Mouse (Mus musculus): ENCODE measurements around the gene Oxct2b. TPM values are rescaled to one million over a fixed set of nuclear protein-coding genes. Genes with fewer than 3 reads are reported as not detected.
"Not testable (repeated sequence)": the region's sequence is repeated elsewhere in the genome, so short reads cannot be mapped to it uniquely, and the experiment has no call there.

Gene Oxct2b
- polyA plus RNA-seq, 1 experiment: 0.11 TPM

- no peak for TF ChIP-seq CTCF (IDR thresholded peaks at IDR 0.05; ENCODE audit: borderline replicate concordance, insufficient read depth, low read depth, low read length)
- TF ChIP-seq POLR2A (IDR thresholded peaks at IDR 0.05; ENCODE audit: borderline replicate concordance, insufficient read depth, low read length): no peak
- H3K4me3 ChIP-seq (replicated peaks; ENCODE audit: insufficient read depth, low read depth, low read length): no peak overlapping the region
- H3K4me1 ChIP-seq (ENCODE audit: control insufficient read depth, insufficient read depth, low read length): no peaks in the 10 kb centered on the region
- DNase-seq: no peak
- no peaks in the 10 kb centered on the region; the same call in 1 of the 2 replicates for H3K27me3 ChIP-seq (ENCODE audit: control insufficient read depth, insufficient read depth, low read length)
- 25% methylated on average over 24 of the region's 24 CpGs for WGBS
- no peak overlapping the region for H3K27ac ChIP-seq (ENCODE audit: insufficient read depth, low read length)
Measured at GRCm38 (mm10) chr4:123105451-123105790, 10.6 kb upstream of the Oxct2b start.

- H3K27ac ChIP-seq (ENCODE audit: insufficient read depth, low read length); H3K27me3 ChIP-seq (ENCODE audit: control insufficient read depth, insufficient read depth, low read length); H3K4me3 ChIP-seq (replicated peaks; ENCODE audit: insufficient read depth, low read depth, low read length); H3K4me1 ChIP-seq (ENCODE audit: control insufficient read depth, insufficient read depth, low read length); DNase-seq: not testable (repeated sequence)
- WGBS: 88% methylated on average over 7 of the region's 7 CpGs
Measured at GRCm38 (mm10) chr4:123105929-123106328, 10.1 kb upstream of the Oxct2b start.

DNA sequence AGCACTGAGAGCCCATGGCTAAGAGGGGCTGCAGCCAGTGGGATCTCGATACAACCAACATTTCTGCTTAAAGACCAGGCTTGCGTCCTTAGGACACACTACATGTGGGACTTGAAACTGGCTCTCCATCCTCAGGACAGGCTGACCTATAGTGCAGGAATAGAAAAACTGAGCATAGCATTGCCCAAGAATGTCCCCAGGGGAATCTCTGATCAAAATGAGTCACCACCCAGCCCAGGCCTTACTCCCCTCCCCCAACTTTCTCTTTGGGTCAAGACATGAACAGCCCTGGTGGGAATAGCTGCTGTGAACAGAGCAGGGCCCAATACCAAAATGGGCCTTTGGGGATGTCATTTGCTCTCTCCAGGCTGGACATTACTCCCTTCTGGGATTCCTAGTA is 9.2 kb upstream of the Oxct2b start:
- Histone ChIP-seq H3K4me1 (ENCODE audit: control insufficient read depth, insufficient read depth, low read length) (no peaks in the 10 kb centered on the region), H3K4me3 (replicated peaks; ENCODE audit: insufficient read depth, low read depth, low read length) (no peak overlapping the region), H3K27me3 (ENCODE audit: control insufficient read depth, insufficient read depth, low read length) (no peaks in the 10 kb centered on the region; the same call in 1 of the 2 replicates), H3K27ac (ENCODE audit: insufficient read depth, low read length) (no peak overlapping the region)
- no peak for DNase-seq
- 95% methylated on average over 2 of the region's 2 CpGs for WGBS
- TF ChIP-seq CTCF (IDR thresholded peaks at IDR 0.05; ENCODE audit: borderline replicate concordance, insufficient read depth, low read depth, low read length) (no peak), POLR2A (IDR thresholded peaks at IDR 0.05; ENCODE audit: borderline replicate concordance, insufficient read depth, low read length) (no peak)

GRCm38 (mm10) chr4:123108056-123108455 is 8.0 kb upstream of the Oxct2b start:
- H3K4me3 ChIP-seq (replicated peaks; ENCODE audit: insufficient read depth, low read depth, low read length): no peak overlapping the region
- WGBS: 86% methylated on average over 5 of the region's 5 CpGs
- no peak overlapping the region for H3K27ac ChIP-seq (ENCODE audit: insufficient read depth, low read length)
- no peaks in the 10 kb centered on the region; the same call in 1 of the 2 replicates for H3K27me3 ChIP-seq (ENCODE audit: control insufficient read depth, insufficient read depth, low read length)
- TF ChIP-seq CTCF (IDR thresholded peaks at IDR 0.05; ENCODE audit: borderline replicate concordance, insufficient read depth, low read depth, low read length) (no peak), POLR2A (IDR thresholded peaks at IDR 0.05; ENCODE audit: borderline replicate concordance, insufficient read depth, low read length) (no peak)
- H3K4me1 ChIP-seq (ENCODE audit: control insufficient read depth, insufficient read depth, low read length): no peaks in the 10 kb centered on the region
- no peak for DNase-seq

DNA sequence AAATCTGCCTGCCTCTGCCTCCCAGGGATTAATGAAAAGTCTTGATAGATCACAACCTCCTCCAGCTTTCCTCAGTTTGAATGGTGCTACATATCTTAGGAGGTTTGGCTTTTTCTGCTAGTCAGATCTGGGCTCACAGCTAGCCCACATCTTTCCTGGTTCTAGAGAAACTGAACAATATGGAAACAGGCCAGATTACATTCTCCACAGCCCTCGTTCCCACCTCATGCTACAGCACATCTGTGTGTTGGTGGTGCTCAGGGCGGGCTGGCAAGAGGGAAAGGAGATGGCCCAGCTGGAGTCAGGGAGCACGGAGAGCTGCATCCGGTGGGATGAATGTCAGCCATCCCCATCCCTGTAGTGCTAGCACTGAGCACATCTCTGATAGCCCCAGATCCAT is 5.3 kb upstream of the Oxct2b start:
- 77% methylated on average over 4 of the region's 4 CpGs for WGBS
- Histone ChIP-seq H3K4me1 (ENCODE audit: control insufficient read depth, insufficient read depth, low read length) (no peaks in the 10 kb centered on the region), H3K27ac (ENCODE audit: insufficient read depth, low read length) (no peak overlapping the region), H3K27me3 (ENCODE audit: control insufficient read depth, insufficient read depth, low read length) (peaks cover under 1% of the 10 kb centered on the region; the same call in 1 of the 2 replicates), H3K4me3 (replicated peaks; ENCODE audit: insufficient read depth, low read depth, low read length) (no peak overlapping the region)
- no peak for TF ChIP-seq POLR2A (IDR thresholded peaks at IDR 0.05; ENCODE audit: borderline replicate concordance, insufficient read depth, low read length)
- no peak for TF ChIP-seq CTCF (IDR thresholded peaks at IDR 0.05; ENCODE audit: borderline replicate concordance, insufficient read depth, low read depth, low read length)
- no peak for DNase-seq

GRCm38 (mm10) chr4:123111275-123111983 is 4.6 kb upstream of the Oxct2b start:
- H3K27me3 ChIP-seq (ENCODE audit: control insufficient read depth, insufficient read depth, low read length); H3K4me1 ChIP-seq (ENCODE audit: control insufficient read depth, insufficient read depth, low read length); H3K27ac ChIP-seq (ENCODE audit: insufficient read depth, low read length); H3K4me3 ChIP-seq (replicated peaks; ENCODE audit: insufficient read depth, low read depth, low read length); DNase-seq: not testable (repeated sequence)
- WGBS: 80% methylated on average over 10 of the region's 10 CpGs

DNA sequence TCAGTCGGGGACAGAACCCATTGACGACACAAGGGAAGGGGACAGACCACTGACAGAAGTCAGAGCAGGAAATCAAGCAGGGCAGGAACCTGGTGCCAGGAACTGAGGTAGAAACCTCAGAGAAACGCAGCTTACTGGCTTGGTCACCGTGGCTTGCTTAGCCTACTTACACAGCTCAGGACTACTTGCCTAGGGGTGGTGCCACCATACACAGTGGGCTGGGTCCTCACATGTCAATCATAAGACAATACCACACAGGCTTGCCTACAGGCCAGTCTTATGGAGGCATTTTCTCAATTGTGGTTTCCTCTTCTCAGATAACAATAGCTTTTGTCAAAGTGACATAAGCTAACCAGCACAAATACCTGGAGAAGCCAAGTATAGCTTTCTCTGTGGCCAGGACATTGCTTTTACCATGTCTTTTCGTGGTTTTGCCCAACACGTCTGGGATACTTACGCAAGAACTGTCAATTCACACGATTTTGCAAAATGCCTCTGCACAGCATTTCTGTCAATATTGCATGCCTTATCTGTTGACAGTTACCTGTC is 3.8 kb upstream of the Oxct2b start:
- no peak overlapping the region for H3K4me3 ChIP-seq (replicated peaks; ENCODE audit: insufficient read depth, low read depth, low read length)
- TF ChIP-seq CTCF (IDR thresholded peaks at IDR 0.05; ENCODE audit: borderline replicate concordance, insufficient read depth, low read depth, low read length) (no peak), POLR2A (IDR thresholded peaks at IDR 0.05; ENCODE audit: borderline replicate concordance, insufficient read depth, low read length) (no peak)
- H3K27ac ChIP-seq (ENCODE audit: insufficient read depth, low read length): no peak overlapping the region
- no peak for DNase-seq
- WGBS: 66% methylated on average over 8 of the region's 8 CpGs
- H3K27me3 ChIP-seq (ENCODE audit: control insufficient read depth, insufficient read depth, low read length): peaks cover 2% of the 10 kb centered on the region; the same call in 1 of the 2 replicates
- H3K4me1 ChIP-seq (ENCODE audit: control insufficient read depth, insufficient read depth, low read length): no peaks in the 10 kb centered on the region

- 84% methylated on average over 4 of the region's 4 CpGs for WGBS
- H3K27me3 ChIP-seq (ENCODE audit: control insufficient read depth, insufficient read depth, low read length); DNase-seq; H3K4me1 ChIP-seq (ENCODE audit: control insufficient read depth, insufficient read depth, low read length); H3K4me3 ChIP-seq (replicated peaks; ENCODE audit: insufficient read depth, low read depth, low read length); H3K27ac ChIP-seq (ENCODE audit: insufficient read depth, low read length): not testable (repeated sequence)
Measured at GRCm38 (mm10) chr4:123114651-123115050, 1.4 kb upstream of the Oxct2b start.

GRCm38 (mm10) chr4:123116640-123117039 is 574 bp downstream of the Oxct2b start:
- H3K4me3 ChIP-seq (replicated peaks; ENCODE audit: insufficient read depth, low read depth, low read length); DNase-seq; H3K27ac ChIP-seq (ENCODE audit: insufficient read depth, low read length); H3K4me1 ChIP-seq (ENCODE audit: control insufficient read depth, insufficient read depth, low read length); H3K27me3 ChIP-seq (ENCODE audit: control insufficient read depth, insufficient read depth, low read length): not testable (repeated sequence)
- WGBS: 18% methylated on average over 28 of the region's 42 CpGs
